ENCODE assay signal across 7 mouse cellular contexts in the genomic region with DNA sequence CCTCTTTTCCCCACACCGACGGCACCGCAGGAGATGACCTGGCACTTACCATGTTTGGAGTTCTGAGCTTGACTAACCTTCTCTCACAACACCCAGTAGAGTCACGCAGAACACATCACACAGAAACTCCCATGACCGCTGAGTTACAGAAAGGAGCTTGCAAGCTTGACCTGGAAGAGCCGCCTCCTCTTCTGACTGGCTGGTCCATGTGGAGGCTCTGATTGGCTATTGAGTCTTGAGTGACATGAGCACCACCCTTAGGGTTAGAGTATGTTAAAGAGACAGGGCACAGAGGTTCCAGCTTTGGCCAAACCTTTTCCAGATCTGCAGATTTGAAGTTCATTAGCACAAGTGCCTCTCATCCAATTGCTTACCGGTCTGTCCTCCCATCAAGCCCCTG. TPM values are rescaled to one million over a fixed set of nuclear protein-coding genes. Genes with fewer than 3 reads are reported as not detected.
DNase-seq lines count a peak whose midpoint lies in the region; ATAC-seq lines count a peak whose summit lies in the region.
"Not testable (repeated sequence)": the region's sequence is repeated elsewhere in the genome, so short reads cannot be mapped to it uniquely, and the experiment has no call there.

A gene (minus strand): TSS at position 186 of the 400 bp plus-strand sequence.

- not testable (repeated sequence) for H3K27ac ChIP-seq in embryonic facial prominence, embryonic 15.5 days (replicated peaks); neural tube, embryonic 14.5 days (ENCODE audit: low read depth, low read length)

- H3K4me2 ChIP-seq in embryonic facial prominence, embryonic 15.5 days (replicated peaks); neural tube, embryonic 14.5 days (ENCODE audit: low read depth, low read length): not testable (repeated sequence)

- not testable (repeated sequence) for H3K27me3 ChIP-seq in embryonic facial prominence, embryonic 15.5 days; neural tube, embryonic 14.5 days (ENCODE audit: control insufficient read depth, insufficient read depth, low read length)

- not testable (repeated sequence) for H3K9me3 ChIP-seq in embryonic facial prominence, embryonic 15.5 days (replicated peaks); neural tube, embryonic 14.5 days (ENCODE audit: control insufficient read depth, low read length)

- not testable (repeated sequence) for ATAC-seq in embryonic facial prominence, embryonic 15.5 days (ENCODE audit: insufficient number of reproducible peaks, low FRiP score, low TSS enrichment, low read depth); neural tube, embryonic 14.5 days (ENCODE audit: low read depth)

- WGBS in embryonic facial prominence, embryonic 15.5 days = no CpG with 5 or more reads among the region's 7 CpGs
- WGBS in neural tube, embryonic 14.5 days = no CpG with 5 or more reads among the region's 7 CpGs

- not testable (repeated sequence) for H3K9ac ChIP-seq in embryonic facial prominence, embryonic 15.5 days; neural tube, embryonic 14.5 days (replicated peaks; ENCODE audit: low read depth, low read length)

- H3K36me3 ChIP-seq in embryonic facial prominence, embryonic 15.5 days; neural tube, embryonic 14.5 days (ENCODE audit: control insufficient read depth, insufficient read depth, low read length): not testable (repeated sequence)

- not testable (repeated sequence) for H3K4me1 ChIP-seq in embryonic facial prominence, embryonic 15.5 days; neural tube, embryonic 14.5 days (ENCODE audit: control insufficient read depth, insufficient read depth, low read length)

- not testable (repeated sequence) for DNase-seq in adrenal gland, postnatal 10 days; gastrocnemius, postnatal 14 days; heart, postnatal 14 days; layer of hippocampus, postnatal 10 days (ENCODE audit: low spot score in 2 of 2); left cerebral cortex, postnatal 4 days

- H3K4me3 ChIP-seq in embryonic facial prominence, embryonic 15.5 days (replicated peaks); neural tube, embryonic 14.5 days (ENCODE audit: low read depth, low read length): not testable (repeated sequence)

- intact Hi-C loops in gastrocnemius, postnatal 14 days (cut with DNase I; ENCODE audit: low total_unique reads); heart, postnatal 14 days (cut with DNase I); left cerebral cortex, postnatal 4 days (cut with DNase I): not testable (repeated sequence)

RNA-seq across cellular contexts. Expression of the gene that starts here (rescaled TPM):
- 10 to 100 TPM; 46.0 to 77.7 TPM for total RNA-seq in adrenal gland, postnatal 10 days (2021)
- 3.8 and 13.5 TPM in 2 replicates for polyA plus RNA-seq in embryonic facial prominence, embryonic 15.5 days (2015; fragmentation: Nextera tagmentation; extraction: Ambion mirVana)
- total RNA-seq in gastrocnemius, postnatal 14 days (2021) = 10 to 100 TPM; 23.9 to 24.2 TPM
- 10 to 100 TPM; 53.7 to 53.9 TPM for total RNA-seq in heart, postnatal 14 days (2021)
- 100 to 1,000 TPM in 1 of 2 experiments, 10 to 100 TPM in 1; 84.9 to 107 TPM for total RNA-seq in layer of hippocampus, postnatal 10 days (2021)
- 10 to 100 TPM; 79.2 to 85.3 TPM for total RNA-seq in left cerebral cortex, postnatal 4 days (2021)
- 5.7 and 16.2 TPM in 2 replicates for polyA plus RNA-seq in neural tube, embryonic 14.5 days (2014; fragmentation: Nextera tagmentation; extraction: Ambion mirVana)
